ENCODE assay signal across 13 mouse cellular contexts in genomic region chr7:74575678-74576077, GRCm38 (mm10).
"Had no signal": no experiment of that assay in that cellular context is flagged by ENCODE, and none has a peak within 500 bp of the region (broad histone marks: within the 10 kb centered on the region; RNA-seq: fewer than 3 reads in every experiment).

No protein-coding gene starts in this region.

- DNase-seq: cerebellum, adult 2 months; cerebellum, adult 9-10 months; cerebellum, adult 9-11 months; cerebellum, postnatal 36 days; embryo, embryonic 11 days; forebrain, postnatal 0 days; gastrocnemius, adult 2 months; gastrocnemius, postnatal 10 days; gastrocnemius, postnatal 14 days; gastrocnemius, postnatal 25 days; gastrocnemius, postnatal 36 days; heart, adult 18-20 months; heart, adult 2 months had no signal
